Mouse (Mus musculus): Measurements from ENCODE around the gene Itga2. TPM values are rescaled to one million over a fixed set of nuclear protein-coding genes. Genes with fewer than 3 reads are reported as not detected.

The Itga2 gene
- polyA plus RNA-seq, 1 experiment from 2014 or later: 6.7 TPM

GRCm38 (mm10) chr13:114822871-114823270 lies 109.0 kb downstream of the Itga2 start:
- no peak for ATAC-seq (ENCODE audit: insufficient read depth, low FRiP score)
- Histone ChIP-seq H3K4me3 (replicated peaks; ENCODE audit: low read length) (no peak overlapping the region), H3K27me3 (ENCODE audit: control insufficient read depth, insufficient read depth, low read length) (no peaks in the 10 kb centered on the region), H3K4me1 (ENCODE audit: control insufficient read depth, insufficient read depth, low read length) (peaks cover 8% of the 10 kb centered on the region), H3K9me3 (replicated peaks; ENCODE audit: control insufficient read depth, low read length) (no peaks in the 10 kb centered on the region), H3K27ac (ENCODE audit: low read length) (no peak overlapping the region), H3K9ac (ENCODE audit: low read length) (no peak overlapping the region), H3K36me3 (ENCODE audit: control insufficient read depth, insufficient read depth, low read length) (peaks cover under 1% of the 10 kb centered on the region; the same call in 1 of the 2 replicates), H3K4me2 (ENCODE audit: low read depth, low read length) (no peak overlapping the region)
- 85% methylated on average over 2 of the region's 2 CpGs for WGBS

GRCm38 (mm10) chr13:114818513-114818912 lies 113.4 kb downstream of the Itga2 start:
- Histone ChIP-seq H3K27me3 (ENCODE audit: control insufficient read depth, insufficient read depth, low read length) (no peaks in the 10 kb centered on the region), H3K9ac (ENCODE audit: low read length) (peak overlapping the region; percentile 84), H3K4me2 (ENCODE audit: low read depth, low read length) (peak overlapping the region; percentile 73), H3K36me3 (ENCODE audit: control insufficient read depth, insufficient read depth, low read length) (no peaks in the 10 kb centered on the region), H3K9me3 (replicated peaks; ENCODE audit: control insufficient read depth, low read length) (no peaks in the 10 kb centered on the region), H3K27ac (ENCODE audit: low read length) (peak overlapping the region; percentile 60; the same call in 1 of the 2 replicates), H3K4me1 (ENCODE audit: control insufficient read depth, insufficient read depth, low read length) (peaks cover 8% of the 10 kb centered on the region), H3K4me3 (replicated peaks; ENCODE audit: low read length) (peak overlapping the region; percentile 75)
- WGBS: 17% methylated on average over 9 of the region's 9 CpGs
- peak; percentile 76 for ATAC-seq (ENCODE audit: insufficient read depth, low FRiP score)

- under 1% methylated on average over 39 of the region's 39 CpGs for WGBS
- Histone ChIP-seq H3K4me1 (ENCODE audit: control insufficient read depth, insufficient read depth, low read length) (peaks cover 8% of the 10 kb centered on the region), H3K27me3 (ENCODE audit: control insufficient read depth, insufficient read depth, low read length) (no peaks in the 10 kb centered on the region), H3K27ac (ENCODE audit: low read length) (peak within 1 kb of the TSS; percentile 60), H3K9me3 (replicated peaks; ENCODE audit: control insufficient read depth, low read length) (no peaks in the 10 kb centered on the region), H3K4me2 (ENCODE audit: low read depth, low read length) (peak within 1 kb of the TSS; percentile 73), H3K9ac (ENCODE audit: low read length) (peak within 1 kb of the TSS; percentile 84), H3K4me3 (replicated peaks; ENCODE audit: low read length) (peak within 1 kb of the TSS; percentile 75), H3K36me3 (ENCODE audit: control insufficient read depth, insufficient read depth, low read length) (no peaks in the 10 kb centered on the region)
- ATAC-seq (ENCODE audit: insufficient read depth, low FRiP score): peak; percentile 99
These were observed 114.0 kb downstream of the Itga2 start, which contains the start of gene Mocs2 for GRCm38 (mm10) chr13:114817751-114818360. Gene Mocs2, plus strand, starts transcription at chr13:114818236.

GRCm38 (mm10) chr13:114809624-114810210 lies 122.2 kb downstream of the Itga2 start:
- Histone ChIP-seq H3K4me1 (ENCODE audit: control insufficient read depth, insufficient read depth, low read length) (no peaks in the 10 kb centered on the region), H3K4me2 (ENCODE audit: low read depth, low read length) (no peak overlapping the region), H3K27me3 (ENCODE audit: control insufficient read depth, insufficient read depth, low read length) (no peaks in the 10 kb centered on the region), H3K4me3 (replicated peaks; ENCODE audit: low read length) (no peak overlapping the region), H3K9ac (ENCODE audit: low read length) (no peak overlapping the region), H3K27ac (ENCODE audit: low read length) (no peak overlapping the region), H3K9me3 (replicated peaks; ENCODE audit: control insufficient read depth, low read length) (no peaks in the 10 kb centered on the region), H3K36me3 (ENCODE audit: control insufficient read depth, insufficient read depth, low read length) (no peaks in the 10 kb centered on the region)
- WGBS: 53% methylated on average over 5 of the region's 5 CpGs
- no peak for ATAC-seq (ENCODE audit: insufficient read depth, low FRiP score)

GRCm38 (mm10) chr13:114802971-114803370 lies 128.9 kb downstream of the Itga2 start:
- Histone ChIP-seq H3K9me3 (replicated peaks; ENCODE audit: control insufficient read depth, low read length) (no peaks in the 10 kb centered on the region), H3K27ac (ENCODE audit: low read length) (no peak overlapping the region), H3K4me2 (ENCODE audit: low read depth, low read length) (no peak overlapping the region), H3K27me3 (ENCODE audit: control insufficient read depth, insufficient read depth, low read length) (no peaks in the 10 kb centered on the region), H3K4me3 (replicated peaks; ENCODE audit: low read length) (no peak overlapping the region), H3K36me3 (ENCODE audit: control insufficient read depth, insufficient read depth, low read length) (no peaks in the 10 kb centered on the region), H3K9ac (ENCODE audit: low read length) (no peak overlapping the region), H3K4me1 (ENCODE audit: control insufficient read depth, insufficient read depth, low read length) (no peaks in the 10 kb centered on the region)
- ATAC-seq (ENCODE audit: insufficient read depth, low FRiP score): no peak
- 74% methylated on average over 2 of the region's 2 CpGs for WGBS

- Histone ChIP-seq H3K36me3 (ENCODE audit: control insufficient read depth, insufficient read depth, low read length) (no peaks in the 10 kb centered on the region), H3K9me3 (replicated peaks; ENCODE audit: control insufficient read depth, low read length) (no peaks in the 10 kb centered on the region), H3K9ac (ENCODE audit: low read length) (no peak overlapping the region), H3K27ac (ENCODE audit: low read length) (no peak overlapping the region), H3K27me3 (ENCODE audit: control insufficient read depth, insufficient read depth, low read length) (no peaks in the 10 kb centered on the region), H3K4me1 (ENCODE audit: control insufficient read depth, insufficient read depth, low read length) (no peaks in the 10 kb centered on the region), H3K4me3 (replicated peaks; ENCODE audit: low read length) (no peak overlapping the region), H3K4me2 (ENCODE audit: low read depth, low read length) (no peak overlapping the region)
- ATAC-seq (ENCODE audit: insufficient read depth, low FRiP score): no peak
- 80% methylated on average over 3 of the region's 3 CpGs for WGBS
These were observed 130.0 kb downstream of the Itga2 start for GRCm38 (mm10) chr13:114801857-114802256.

GRCm38 (mm10) chr13:114793250-114794030 lies 138.5 kb downstream of the Itga2 start:
- no peaks in the 10 kb centered on the region for H3K36me3 ChIP-seq (ENCODE audit: control insufficient read depth, insufficient read depth, low read length)
- H3K4me1 ChIP-seq (ENCODE audit: control insufficient read depth, insufficient read depth, low read length): no peaks in the 10 kb centered on the region
- H3K27me3 ChIP-seq (ENCODE audit: control insufficient read depth, insufficient read depth, low read length): no peaks in the 10 kb centered on the region
- no peak overlapping the region for H3K9ac ChIP-seq (ENCODE audit: low read length)
- H3K9me3 ChIP-seq (replicated peaks; ENCODE audit: control insufficient read depth, low read length): no peaks in the 10 kb centered on the region
- 40% methylated on average over 6 of the region's 6 CpGs for WGBS
- no peak for ATAC-seq (ENCODE audit: insufficient read depth, low FRiP score)
- no peak overlapping the region for H3K4me3 ChIP-seq (replicated peaks; ENCODE audit: low read length)
- no peak overlapping the region for H3K27ac ChIP-seq (ENCODE audit: low read length)
- no peak overlapping the region for H3K4me2 ChIP-seq (ENCODE audit: low read depth, low read length)

GRCm38 (mm10) chr13:114791511-114791910 lies 140.4 kb downstream of the Itga2 start:
- 82% methylated on average over 1 of the region's 1 CpGs for WGBS
- no peaks in the 10 kb centered on the region for H3K9me3 ChIP-seq (replicated peaks; ENCODE audit: control insufficient read depth, low read length)
- no peak overlapping the region for H3K27ac ChIP-seq (ENCODE audit: low read length)
- no peak overlapping the region for H3K9ac ChIP-seq (ENCODE audit: low read length)
- no peak overlapping the region for H3K4me3 ChIP-seq (replicated peaks; ENCODE audit: low read length)
- H3K4me2 ChIP-seq (ENCODE audit: low read depth, low read length): no peak overlapping the region
- no peaks in the 10 kb centered on the region for H3K27me3 ChIP-seq (ENCODE audit: control insufficient read depth, insufficient read depth, low read length)
- no peaks in the 10 kb centered on the region for H3K4me1 ChIP-seq (ENCODE audit: control insufficient read depth, insufficient read depth, low read length)
- H3K36me3 ChIP-seq (ENCODE audit: control insufficient read depth, insufficient read depth, low read length): no peaks in the 10 kb centered on the region
- ATAC-seq (ENCODE audit: insufficient read depth, low FRiP score): no peak
